Mouse (Mus musculus): ENCODE data around the gene Spag16.
A peak's percentile ranks its signal among the peaks of the same experiment; 100 is the strongest.
"Not testable (repeated sequence)": the region's sequence is repeated elsewhere in the genome, so short reads cannot be mapped to it uniquely, and the experiment has no call there.

Gene Spag16

DNA sequence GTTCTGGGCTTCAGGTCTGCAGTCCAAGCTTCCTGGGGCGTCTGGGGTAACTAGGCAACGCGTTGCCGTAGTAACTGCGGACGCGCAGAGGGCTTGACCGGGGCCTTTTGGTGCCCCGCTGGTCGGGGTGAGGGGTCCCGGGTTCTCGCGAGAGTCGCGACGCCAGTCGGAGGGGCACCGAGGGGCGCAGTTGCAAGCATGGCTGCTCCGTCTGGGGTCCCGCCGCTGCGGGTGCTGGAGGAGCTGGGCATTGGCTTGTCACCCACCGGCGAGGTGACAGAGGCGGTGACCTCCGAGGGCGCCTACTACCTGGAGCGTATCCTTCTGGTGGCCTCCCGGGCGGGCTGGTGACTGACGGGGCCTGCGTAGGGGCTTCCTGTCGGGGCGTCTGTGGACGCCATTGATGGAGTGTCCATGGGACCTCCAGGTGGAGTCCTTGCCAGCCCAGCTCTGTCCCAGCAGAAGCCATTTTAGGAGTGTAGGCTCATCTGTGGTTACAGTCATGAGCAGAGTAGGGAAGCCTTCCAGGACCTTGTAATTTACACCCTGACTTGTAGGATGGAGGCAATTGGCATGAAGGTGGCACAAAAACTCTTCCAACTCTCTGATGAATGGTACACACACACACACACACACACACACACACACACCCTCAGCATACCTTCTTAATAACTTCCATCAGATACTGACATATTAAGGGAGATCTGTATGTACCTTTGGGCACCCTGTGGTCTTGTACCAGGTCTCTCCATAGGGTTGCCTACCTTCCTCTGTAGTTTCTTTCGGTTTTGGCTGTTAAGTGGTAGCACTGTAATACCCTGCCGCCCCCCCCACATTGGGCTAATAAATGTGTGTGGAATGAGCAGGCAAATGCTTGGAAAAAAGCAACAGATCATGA is at the start of gene Spag16:
Gene Spag16, plus strand, starts transcription at position 165 of the 898 bp plus-strand sequence.
- DNase-seq (ENCODE audit: low spot score in 2 of 2) = peak in 1 of 2 experiments; percentile 9

DNA sequence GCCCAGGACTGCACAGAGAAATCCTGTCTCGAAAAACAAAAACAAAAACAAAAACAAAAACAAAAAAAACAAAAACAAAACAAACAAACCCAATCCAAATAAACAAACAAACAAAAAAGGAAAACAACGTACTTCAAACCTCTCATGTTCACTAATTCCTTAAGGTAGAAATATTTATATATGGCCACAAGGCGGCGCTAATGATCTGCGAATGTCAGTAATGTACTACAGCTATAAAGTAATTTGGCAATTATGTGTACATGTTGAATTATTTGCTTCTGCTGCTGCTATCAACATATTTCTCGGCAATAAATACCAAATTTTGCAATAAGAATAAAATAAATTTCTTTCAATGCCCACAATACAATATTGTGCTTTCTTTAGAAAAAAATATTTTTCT is 41.6 kb upstream of the Spag16 start:
- no peak for DNase-seq (ENCODE audit: low spot score in 2 of 2)

DNA sequence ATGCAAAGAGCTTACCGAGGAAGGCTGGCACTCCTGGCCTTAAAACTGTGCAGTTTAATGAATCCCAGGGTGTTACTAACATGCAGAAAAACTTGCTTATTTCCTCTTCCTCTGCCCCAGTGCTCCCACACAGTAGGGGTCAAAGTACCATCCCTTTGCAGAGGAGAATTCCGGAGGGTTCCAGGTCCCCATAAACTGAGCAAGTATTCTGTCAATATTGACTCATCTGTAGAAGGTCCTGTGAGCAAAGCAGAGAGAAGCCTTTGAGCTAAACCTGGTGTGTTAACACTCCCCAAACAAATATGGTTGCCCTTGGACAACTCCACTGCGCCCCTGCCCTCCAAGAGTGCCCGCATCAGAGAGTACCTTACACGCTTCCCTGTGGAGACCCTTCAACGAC is 40.1 kb upstream of the Spag16 start:
- DNase-seq (ENCODE audit: low spot score in 2 of 2) = no peak

DNA sequence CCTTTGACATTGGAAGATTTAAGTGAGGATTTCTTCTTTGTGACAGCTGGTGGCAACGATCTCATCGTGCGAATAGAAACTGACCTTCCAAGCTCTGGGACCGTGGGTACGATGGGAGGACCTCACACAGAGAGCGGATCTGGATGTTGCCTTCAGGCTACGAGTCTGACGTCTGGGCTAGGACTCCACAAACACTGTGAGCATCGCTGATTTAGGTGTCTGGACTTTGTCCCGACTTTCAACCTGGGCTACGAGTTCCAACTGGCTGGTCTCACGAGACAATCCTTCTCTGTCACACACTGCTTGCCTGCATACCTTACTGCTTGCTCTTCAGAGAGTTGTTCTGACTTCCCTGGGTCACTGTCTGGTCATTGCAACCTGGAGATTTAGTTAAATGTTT is 39.4 kb upstream of the Spag16 start:
- no peak for DNase-seq (ENCODE audit: low spot score in 2 of 2)

- peak; percentile 31 to 64 for DNase-seq (ENCODE audit: low spot score in 2 of 2)
Measured at GRCm38 (mm10) chr1:69790337-69791250, 36.2 kb upstream of the Spag16 start.

- no peak for DNase-seq (ENCODE audit: low spot score in 2 of 2)
Measured at GRCm38 (mm10) chr1:69798948-69799565, 27.7 kb upstream of the Spag16 start.

- DNase-seq (ENCODE audit: low spot score in 2 of 2) = no peak
Measured at GRCm38 (mm10) chr1:69810161-69810560, 16.6 kb upstream of the Spag16 start.

GRCm38 (mm10) chr1:69825635-69826034 is 1.1 kb upstream of the Spag16 start:
- DNase-seq (ENCODE audit: low spot score in 2 of 2) = not testable (repeated sequence)

GRCm38 (mm10) chr1:69828872-69829479 is 2.2 kb downstream of the Spag16 start:
- DNase-seq (ENCODE audit: low spot score in 2 of 2) = no peak

- DNase-seq (ENCODE audit: low spot score in 2 of 2) = no peak
Measured at GRCm38 (mm10) chr1:69830586-69830985, 3.8 kb downstream of the Spag16 start.

- DNase-seq (ENCODE audit: low spot score in 2 of 2) = no peak
Measured at GRCm38 (mm10) chr1:69831002-69831401, 4.2 kb downstream of the Spag16 start.

DNA sequence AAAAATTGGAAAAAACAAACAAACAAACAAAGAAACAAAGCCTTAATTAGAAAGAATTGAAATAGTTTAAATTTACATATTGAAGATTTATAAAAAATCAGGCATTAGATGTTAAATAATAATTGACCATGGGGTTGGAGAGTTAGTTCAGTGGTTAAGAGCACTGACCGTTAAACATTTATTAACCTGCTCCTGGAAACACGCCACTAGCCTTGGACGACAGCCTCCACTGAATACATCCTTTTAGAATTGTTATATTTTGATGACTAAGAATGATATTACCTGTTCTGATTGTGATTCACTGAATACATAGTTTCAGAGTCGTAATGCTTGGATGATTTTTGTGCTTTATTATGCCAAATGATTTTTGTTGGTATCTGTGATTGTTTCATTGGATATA is 6.7 kb downstream of the Spag16 start:
- DNase-seq (ENCODE audit: low spot score in 2 of 2) = not testable (repeated sequence)

- DNase-seq (ENCODE audit: low spot score in 2 of 2) = peak in 1 of 2 experiments; percentile 4
Measured at GRCm38 (mm10) chr1:69853436-69853835, 26.7 kb downstream of the Spag16 start.

GRCm38 (mm10) chr1:69867776-69868175 is 41.0 kb downstream of the Spag16 start:
- DNase-seq (ENCODE audit: low spot score in 2 of 2) = no peak

GRCm38 (mm10) chr1:69956606-69957005 is 129.8 kb downstream of the Spag16 start:
- no peak for DNase-seq (ENCODE audit: low spot score in 2 of 2)

DNA sequence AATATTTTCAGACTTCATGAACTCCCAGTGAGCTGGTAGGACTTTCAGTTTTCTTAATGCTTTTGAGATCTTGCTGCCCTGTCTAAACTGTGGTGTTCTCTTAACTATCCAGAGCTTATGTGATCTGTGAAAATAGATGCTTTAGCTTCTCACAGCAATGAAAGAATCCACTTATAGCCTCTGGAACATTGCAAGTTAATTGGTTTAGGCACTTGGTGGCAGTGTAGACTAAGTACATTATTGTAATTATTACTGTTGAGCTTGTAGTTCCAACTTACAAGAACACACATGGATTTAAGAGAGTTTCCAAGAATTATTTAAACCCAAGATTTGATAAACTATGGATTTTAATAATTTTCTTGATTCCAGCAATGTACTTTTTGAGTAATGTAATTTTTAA is 170.1 kb downstream of the Spag16 start:
- DNase-seq (ENCODE audit: low spot score in 2 of 2) = no peak

GRCm38 (mm10) chr1:70012991-70013390 is 186.2 kb downstream of the Spag16 start:
- DNase-seq (ENCODE audit: low spot score in 2 of 2) = no peak

DNA sequence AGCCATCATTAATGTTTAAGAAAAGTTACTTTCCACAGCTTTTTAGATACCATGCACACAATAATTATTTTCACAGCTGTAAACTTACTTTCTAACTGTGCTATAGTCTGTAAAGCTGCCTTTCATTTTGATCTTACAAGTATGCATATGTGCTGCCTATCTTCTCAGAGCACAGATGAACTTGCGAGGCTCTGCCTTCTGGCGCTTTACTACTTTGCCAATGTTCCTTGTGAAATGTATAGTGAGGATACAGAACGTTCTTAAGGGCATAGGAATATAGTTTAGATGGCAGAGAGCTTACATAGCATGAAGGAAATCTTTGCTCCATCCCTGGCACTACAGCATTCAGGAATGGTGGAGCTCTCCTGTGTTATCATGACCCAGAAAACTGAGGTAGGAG is 210.6 kb downstream of the Spag16 start:
- DNase-seq (ENCODE audit: low spot score in 2 of 2) = no peak

DNA sequence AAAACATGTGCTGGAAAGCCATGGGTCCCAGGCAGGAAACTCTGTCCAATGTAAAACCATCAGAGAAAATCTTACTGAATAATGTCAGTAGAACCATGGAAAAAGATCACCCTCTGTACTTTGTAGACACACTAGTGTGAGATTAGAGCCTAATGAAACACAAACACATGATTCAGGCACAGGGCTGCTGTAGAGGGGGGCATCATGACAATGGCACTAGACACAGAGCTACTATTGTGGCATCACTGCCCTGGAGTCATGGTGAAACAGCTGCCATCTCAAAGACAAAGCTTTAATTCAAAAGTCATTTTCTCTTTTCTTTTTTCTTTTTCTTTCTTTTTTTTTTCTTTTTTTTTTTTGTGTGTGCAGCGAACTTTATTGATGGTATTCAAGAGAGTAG is 240.6 kb downstream of the Spag16 start:
- DNase-seq (ENCODE audit: low spot score in 2 of 2) = no peak

- DNase-seq (ENCODE audit: low spot score in 2 of 2) = no peak
Measured at GRCm38 (mm10) chr1:70073440-70073839, 246.7 kb downstream of the Spag16 start.

DNA sequence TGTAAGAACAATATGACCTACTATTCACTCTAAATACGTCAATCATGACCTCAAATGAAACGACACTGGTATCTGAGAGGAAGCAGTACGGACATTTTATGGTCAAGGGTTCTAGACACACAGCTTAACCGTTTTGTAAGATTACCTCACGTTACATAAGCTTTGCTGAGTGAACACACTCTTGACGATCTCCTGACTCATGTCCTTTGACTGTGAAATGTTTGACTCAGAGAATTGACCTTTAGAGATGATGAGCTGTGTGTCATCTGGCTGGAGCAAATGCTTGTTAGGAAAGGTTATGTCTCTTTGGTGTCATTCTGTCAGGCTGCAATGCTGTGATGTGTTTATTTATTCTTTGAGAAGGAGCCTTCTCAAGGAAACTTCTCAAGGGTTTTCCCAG is 252.0 kb downstream of the Spag16 start:
- DNase-seq (ENCODE audit: low spot score in 2 of 2) = no peak
